Comparison of ENCODE assay signal across 32 mouse cellular contexts in the genomic region with DNA sequence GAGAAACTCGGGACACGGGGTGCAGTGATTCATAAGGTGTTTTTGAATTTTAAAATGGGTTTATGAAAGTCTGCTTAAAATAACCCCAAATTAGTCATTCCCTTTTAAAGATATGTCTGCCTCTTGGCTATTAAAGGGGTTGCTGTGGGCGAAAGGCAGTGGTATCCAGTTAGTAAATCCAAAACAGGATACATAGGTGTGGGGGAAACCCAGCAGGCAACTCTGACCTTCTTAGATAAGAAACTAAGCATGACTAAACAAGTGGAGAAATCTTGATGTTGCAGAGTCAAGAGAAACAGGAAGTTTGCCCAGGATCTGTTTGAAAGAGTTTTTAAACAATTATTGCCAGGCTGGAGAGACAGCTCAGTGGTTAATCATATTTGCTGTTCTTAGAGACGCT. TPM values are rescaled to one million over a fixed set of nuclear protein-coding genes. Genes with fewer than 3 reads are reported as not detected.
DNase-seq lines count a peak whose midpoint lies in the region; ATAC-seq and TF ChIP-seq lines count a peak whose summit lies in the region.
"Had no signal": no experiment of that assay in that cellular context is flagged by ENCODE, and none has a peak within 500 bp of the region (broad histone marks: within the 10 kb centered on the region; RNA-seq: fewer than 3 reads in every experiment).

No protein-coding gene starts in this region.

- H3K9me3 ChIP-seq in MEL (replicated peaks; ENCODE audit: insufficient read depth, low read length): no peaks in the 10 kb centered on the region
- H3K9me3 ChIP-seq in stomach, postnatal 0 days (ENCODE audit: control insufficient read depth, low read length): no peaks in the 10 kb centered on the region
- H3K9me3 ChIP-seq: forebrain, embryonic 12.5 days; heart, embryonic 10.5 days; heart, embryonic 15.5 days; kidney, embryonic 15.5 days; liver, embryonic 12.5 days; midbrain, embryonic 10.5 days; midbrain, embryonic 15.5 days; stomach, embryonic 15.5 days had no signal

- H3K27ac ChIP-seq in MEL (ENCODE audit: control insufficient read depth, low read depth, low read length): no peak overlapping the region
- H3K27ac ChIP-seq in stomach, postnatal 0 days (replicated peaks): 0 out of 2 replicates have a peak overlapping the region, but pooled peaks have one; percentile 2
- H3K27ac ChIP-seq: forebrain, embryonic 12.5 days; heart, embryonic 10.5 days; heart, embryonic 15.5 days; hindbrain, embryonic 14.5 days; kidney, embryonic 15.5 days; liver, embryonic 12.5 days; macrophage; midbrain, embryonic 10.5 days; midbrain, embryonic 15.5 days; stomach, embryonic 15.5 days had no signal

- H3K9ac ChIP-seq in MEL (ENCODE audit: control insufficient read depth, low read depth, low read length, poor library complexity, severe bottlenecking): no peak overlapping the region
- no peak overlapping the region for H3K9ac ChIP-seq in stomach, postnatal 0 days (ENCODE audit: low read length)
- H3K9ac ChIP-seq: forebrain, embryonic 12.5 days; heart, embryonic 15.5 days; hindbrain, embryonic 14.5 days; kidney, embryonic 15.5 days; liver, embryonic 12.5 days; midbrain, embryonic 15.5 days; stomach, embryonic 15.5 days had no signal

- no peak overlapping the region for H3K4me2 ChIP-seq in stomach, postnatal 0 days (replicated peaks; ENCODE audit: low read depth)
- H3K4me2 ChIP-seq: forebrain, embryonic 12.5 days; heart, embryonic 15.5 days; hindbrain, embryonic 14.5 days; kidney, embryonic 15.5 days; liver, embryonic 12.5 days; midbrain, embryonic 15.5 days; stomach, embryonic 15.5 days had no signal

- H3K79me2 ChIP-seq in MEL (ENCODE audit: control insufficient read depth, insufficient read depth, low read length, poor library complexity): no peaks in the 10 kb centered on the region

- 48% methylated on average over 4 of the region's 4 CpGs for WGBS in stomach, postnatal 0 days

- no peak for TF ChIP-seq POLR2A in MEL (IDR thresholded peaks at IDR 0.05; ENCODE audit: control insufficient read depth in 1 of 2, insufficient read depth in 1 of 2, low read depth in 1 of 2, low read length in 2 of 2, poor library complexity in 1 of 2)

- no peak overlapping the region for H3K4me3 ChIP-seq in MEL (ENCODE audit: control insufficient read depth in 1 of 2, insufficient read depth in 1 of 2, low read depth in 2 of 2, low read length in 2 of 2)
- no peak overlapping the region for H3K4me3 ChIP-seq in stomach, postnatal 0 days (ENCODE audit: low read depth, low read length)
- H3K4me3 ChIP-seq: erythroblast, embryonic 14.5 days; forebrain, embryonic 12.5 days; heart, embryonic 10.5 days; heart, embryonic 15.5 days; kidney, embryonic 15.5 days; liver, embryonic 12.5 days; midbrain, embryonic 10.5 days; midbrain, embryonic 15.5 days; stomach, embryonic 15.5 days had no signal

- peaks cover 0 to 3% of the 10 kb centered on the region in 2 experiments; a peak in 1 of 4 replicates for H3K4me1 ChIP-seq in MEL (ENCODE audit: control insufficient read depth in 1 of 2, insufficient read depth in 2 of 2, low read length in 2 of 2)
- H3K4me1 ChIP-seq in stomach, postnatal 0 days (replicated peaks; ENCODE audit: control insufficient read depth, insufficient read depth): no peaks in the 10 kb centered on the region
- H3K4me1 ChIP-seq: heart, embryonic 10.5 days; heart, embryonic 15.5 days; kidney, embryonic 15.5 days; midbrain, embryonic 15.5 days; stomach, embryonic 15.5 days had no signal

- no peaks in the 10 kb centered on the region; a peak in 1 of 4 replicates for H3K27me3 ChIP-seq in MEL (ENCODE audit: control insufficient read depth in 1 of 2, insufficient read depth in 2 of 2, low read length in 2 of 2)
- H3K27me3 ChIP-seq in stomach, postnatal 0 days (ENCODE audit: control insufficient read depth, insufficient read depth, low read length): no peaks in the 10 kb centered on the region
- H3K27me3 ChIP-seq: forebrain, embryonic 12.5 days; heart, embryonic 15.5 days; kidney, embryonic 15.5 days; midbrain, embryonic 15.5 days; stomach, embryonic 15.5 days had no signal

- no peaks in the 10 kb centered on the region for H3K36me3 ChIP-seq in MEL (ENCODE audit: control insufficient read depth in 1 of 2, insufficient read depth in 2 of 2, low read length in 2 of 2)
- H3K36me3 ChIP-seq in stomach, postnatal 0 days (ENCODE audit: control insufficient read depth, insufficient read depth, low read length): no peaks in the 10 kb centered on the region
- H3K36me3 ChIP-seq: forebrain, embryonic 12.5 days; heart, embryonic 10.5 days; heart, embryonic 15.5 days; kidney, embryonic 15.5 days; liver, embryonic 12.5 days; midbrain, embryonic 10.5 days; midbrain, embryonic 15.5 days; stomach, embryonic 15.5 days had no signal

- DNase-seq in A20 (ENCODE audit: low read depth, low spot score) (peak; percentile 29), MEL (ENCODE audit: low read depth, low spot score) (peak; percentile 48)
- no peak for DNase-seq in stomach, postnatal 0 days (ENCODE audit: low spot score)
- no peak for DNase-seq in adrenal gland, postnatal 14 days
- DNase-seq: adrenal gland, adult 8-10 months; cerebellum, adult 18-20 months; cerebellum, postnatal 10 days; gastrocnemius, postnatal 10 days; heart, postnatal 36 days; kidney, postnatal 4 days; layer of hippocampus, postnatal 36 days; left cerebral cortex, postnatal 4 days; lung, adult 18-20 months; right cerebral cortex, postnatal 25 days; thymus, postnatal 14 days had no signal

- ATAC-seq in common myeloid progenitor, adult 5-6 weeks (replicated peaks; ENCODE audit: low read depth, poor library complexity, severe bottlenecking): peak; percentile 88
- ATAC-seq in stomach, postnatal 0 days (ENCODE audit: low FRiP score, low TSS enrichment): peak; percentile 57; the same call in 1 of the 2 replicates
- ATAC-seq in erythroid progenitor cell, adult 5-6 weeks (replicated peaks; ENCODE audit: low FRiP score, poor library complexity, severe bottlenecking): no peak
- ATAC-seq in CD4-positive, CD25-positive, alpha-beta regulatory T cell, adult 4 months: no peak
- ATAC-seq: intestine, postnatal 0 days; liver, embryonic 12.5 days; midbrain, embryonic 15.5 days had no signal

- peak; percentile 44 to 50; a peak in 2 of 4 replicates for TF ChIP-seq EP300 in MEL (IDR thresholded peaks at IDR 0.05; ENCODE audit: low read depth in 1 of 2, low read length in 2 of 2)
- no peak for TF ChIP-seq EP300 in stomach, postnatal 0 days (optimal IDR thresholded peaks at IDR 0.05)

- TF ChIP-seq RAD21 in MEL (IDR thresholded peaks at IDR 0.05; ENCODE audit: low read depth, low read length): no peak

- no peak for TF ChIP-seq CTCF in MEL (IDR thresholded peaks at IDR 0.05 in 2 of 3, conservative IDR thresholded peaks at IDR 0.05 in 1 of 3; ENCODE audit: control insufficient read depth in 1 of 3, insufficient read depth in 1 of 3, low read depth in 2 of 3, low read length in 3 of 3, poor library complexity in 1 of 3, severe bottlenecking in 1 of 3)
- no peak for TF ChIP-seq CTCF in stomach, postnatal 0 days (IDR thresholded peaks at IDR 0.05; ENCODE audit: low read depth)

TF ChIP-seq in MEL, 35 proteins besides CTCF, POLR2A, EP300 and RAD21:
- no peak for TF ChIP-seq BHLHE40 (IDR thresholded peaks at IDR 0.05; ENCODE audit: borderline replicate concordance, low read depth, low read length)
- no peak for TF ChIP-seq USF1 (IDR thresholded peaks at IDR 0.05; ENCODE audit: low read depth, low read length)
- no peak for TF ChIP-seq MAZ (IDR thresholded peaks at IDR 0.05; ENCODE audit: low read depth, low read length)
- 0 out of 2 replicates have a peak, but pooled peaks have one; percentile 16 for TF ChIP-seq TCF12 (IDR thresholded peaks at IDR 0.05; ENCODE audit: low read depth, low read length)
- TF ChIP-seq GATA1 (IDR thresholded peaks at IDR 0.05; ENCODE audit: low read depth, low read length): peak; percentile 32; the same call in 1 of the 2 replicates
- peak; percentile 22; the same call in 1 of the 2 replicates for TF ChIP-seq TAL1 (IDR thresholded peaks at IDR 0.05; ENCODE audit: low read length)

RNA-seq across cellular contexts. Expression of a gene that starts 12.1 kb away (rescaled TPM):
- total RNA-seq in MEL (2012; rRNA removed): not detected in 2 replicates
- not detected for polyA plus RNA-seq in MEL (2012; ENCODE audit: insufficient read depth in 1 of 2, insufficient read length in 2 of 2, low read depth in 1 of 2, low replicate concordance in 2 of 2, missing spikeins in 1 of 2)
- total RNA-seq in common myeloid progenitor, adult 5-6 weeks (2017): 0.91 and 3.1 TPM in 2 replicates
- polyA plus RNA-seq in stomach, postnatal 0 days (2015; fragmentation: Nextera tagmentation; extraction: Ambion mirVana): 2.5 and 2.9 TPM in 2 replicates
- total RNA-seq in erythroid progenitor cell, adult 5-6 weeks (2015; ENCODE audit: low replicate concordance): 0.36 and 0.42 TPM in 2 replicates
- 0.39 and 4.5 TPM in 2 replicates for total RNA-seq in erythroid progenitor cell, adult 5-6 weeks (2017; ENCODE audit: low replicate concordance)
- polyA plus RNA-seq in CD4-positive, CD25-positive, alpha-beta regulatory T cell, adult 4 months (2017; shearing (Covaris generic)): not detected
- total RNA-seq in adrenal gland, postnatal 14 days (2021): 2.3 and 4.4 TPM in 2 replicates
- total RNA-seq: neutrophil, adult 5-6 weeks had no signal
- polyA plus RNA-seq: erythroblast, embryonic 14.5 days had no signal

RNA-seq across cellular contexts. Expression of a gene that starts 52.6 kb away (rescaled TPM):
- not detected in 2 replicates for total RNA-seq in MEL (2012; rRNA removed)
- not detected for polyA plus RNA-seq in MEL (2012; ENCODE audit: insufficient read depth in 1 of 2, insufficient read length in 2 of 2, low read depth in 1 of 2, low replicate concordance in 2 of 2, missing spikeins in 1 of 2)
- not detected in 2 replicates for total RNA-seq in common myeloid progenitor, adult 5-6 weeks (2017)
- polyA plus RNA-seq in stomach, postnatal 0 days (2015; fragmentation: Nextera tagmentation; extraction: Ambion mirVana): 1.5 and 1.6 TPM in 2 replicates
- not detected in 2 replicates for total RNA-seq in erythroid progenitor cell, adult 5-6 weeks (2015; ENCODE audit: low replicate concordance)
- total RNA-seq in erythroid progenitor cell, adult 5-6 weeks (2017; ENCODE audit: low replicate concordance): not detected in 2 replicates
- polyA plus RNA-seq in CD4-positive, CD25-positive, alpha-beta regulatory T cell, adult 4 months (2017; shearing (Covaris generic)): not detected
- total RNA-seq in adrenal gland, postnatal 14 days (2021): not detected in 2 replicates
- total RNA-seq: layer of hippocampus, adult 8-10 months had no signal
- polyA plus RNA-seq: erythroblast, embryonic 14.5 days; intestine, postnatal 0 days; macrophage had no signal

Comparison
In these comparisons a context has a peak if more than half of its experiments do, and no peak if none do; other contexts are left out.
1. DNase-seq: peak in A20 (single experiment) and MEL (single experiment); none in stomach, postnatal 0 days (single experiment) and adrenal gland, postnatal 14 days (single experiment).
2. ATAC-seq: peak in common myeloid progenitor, adult 5-6 weeks (single experiment) and stomach, postnatal 0 days (single experiment); none in erythroid progenitor cell, adult 5-6 weeks (single experiment) and CD4-positive, CD25-positive, alpha-beta regulatory T cell, adult 4 months (single experiment).